Mouse (Mus musculus) c-Kit-positive CD71-negative TER-119-negative erythroid progenitor cells, embryonic 14.5 days (primary cell): ENCODE data around the gene Serpinb1a.

Experiments
- DNase-seq: peaks from one replicate; pipeline ENCODE4 v3.0.0-alpha.2; 2013; ENCODE audit warnings: low read depth

Gene Serpinb1a

GRCm38 (mm10) chr13:32797085-32797484, 53.9 kb downstream of the Serpinb1a start:
- DNase-seq, result no peak

GRCm38 (mm10) chr13:32795166-32795565, 55.8 kb downstream of the Serpinb1a start:
- no peak for DNase-seq

- no peak for DNase-seq
Measured at GRCm38 (mm10) chr13:32794619-32795018, 56.4 kb downstream of the Serpinb1a start.
